Mouse (Mus musculus) neural tube, embryonic 15.5 days (tissue): Measurements from ENCODE around the gene 1810062G17Rik. TPM values are rescaled to one million over a fixed set of nuclear protein-coding genes. Genes with fewer than 3 reads are reported as not detected.

Experiments used
- ATAC-seq: fragments of 200-750 bp; cut with Nextera tagmentation; 2 replicates; pipeline ENCODE4 v1.8.0; 2017; ENCODE audit warnings: mild to moderate bottlenecking, moderate TSS enrichment, moderate library complexity; ENCODE audit not compliant: low FRiP score
- H3K27ac ChIP-seq: fragments of 300-500 bp; sonication (generic); replicated peaks from 2 replicates; pipeline ENCODE4 v1.5.1; 2015; ENCODE audit warnings: mild to moderate bottlenecking, inconsistent platforms
- H3K27me3 ChIP-seq: fragments of 300-500 bp; sonication (generic); replicated peaks from 2 replicates; pipeline ENCODE4 v1.6.1; 2015; ENCODE audit warnings: inconsistent platforms
- H3K36me3 ChIP-seq: fragments of 300-500 bp; sonication (generic); 2 replicates; pipeline ENCODE4 v1.6.1; 2015; ENCODE audit warnings: inconsistent platforms
- H3K4me1 ChIP-seq: fragments of 300-500 bp; sonication (generic); 2 replicates; pipeline ENCODE4 v1.6.1; 2015; ENCODE audit warnings: inconsistent platforms
- H3K4me2 ChIP-seq: fragments of 300-500 bp; sonication (generic); 2 replicates; pipeline ENCODE4 v1.6.1; 2015; ENCODE audit warnings: inconsistent platforms, mild to moderate bottlenecking, moderate library complexity
- H3K4me3 ChIP-seq: fragments of 300-500 bp; sonication (generic); replicated peaks from 2 replicates; pipeline ENCODE4 v1.5.1; 2015; ENCODE audit warnings: mild to moderate bottlenecking, inconsistent platforms
- H3K9ac ChIP-seq: fragments of 300-500 bp; sonication (generic); replicated peaks from 2 replicates; pipeline ENCODE4 v1.6.1; 2015; ENCODE audit warnings: mild to moderate bottlenecking, inconsistent platforms
- H3K9me3 ChIP-seq: fragments of 300-500 bp; sonication (generic); replicated peaks from 2 replicates; pipeline ENCODE4 v1.6.1; 2016; ENCODE audit warnings: inconsistent platforms
- WGBS: fragments of 180-500 bp; shearing (Covaris S2); methylation state at CpG from one replicate; pipeline ENCODE4 v1.1.7; 2015; ENCODE audit warnings: mixed read lengths; 5-methylcytosine and 5-hydroxymethylcytosine counted together
- polyA plus RNA-seq: library from polyadenylated mRNA; unstranded; fragments of >200 nt; fragmentation: Nextera tagmentation; extraction: Ambion mirVana; gene quantifications from 2 replicates; pipeline ENCODE4 v1.2.1, GENCODE M21; 2015

Gene 1810062G17Rik
- polyA plus RNA-seq, 1 experiment from 2014 or later: 0.56 TPM

- Histone ChIP-seq H3K4me3 (no peak overlapping the region), H3K27ac (no peak overlapping the region), H3K36me3 (no peaks in the 10 kb centered on the region), H3K4me2 (no peak overlapping the region), H3K27me3 (no peaks in the 10 kb centered on the region), H3K9me3 (no peaks in the 10 kb centered on the region), H3K9ac (no peak overlapping the region), H3K4me1 (no peaks in the 10 kb centered on the region)
- WGBS: 85% methylated on average over 7 of the region's 7 CpGs
- no peak for ATAC-seq
Measured at GRCm38 (mm10) chr3:36460717-36461116, 15.0 kb upstream of the 1810062G17Rik start.

- WGBS: 72% methylated on average over 5 of the region's 5 CpGs
- no peak for ATAC-seq
- Histone ChIP-seq H3K27me3 (no peaks in the 10 kb centered on the region), H3K36me3 (no peaks in the 10 kb centered on the region), H3K4me3 (no peak overlapping the region), H3K9ac (no peak overlapping the region), H3K27ac (no peak overlapping the region), H3K9me3 (no peaks in the 10 kb centered on the region), H3K4me2 (no peak overlapping the region), H3K4me1 (no peaks in the 10 kb centered on the region)
Measured at GRCm38 (mm10) chr3:36461819-36462218, 13.9 kb upstream of the 1810062G17Rik start.

DNA sequence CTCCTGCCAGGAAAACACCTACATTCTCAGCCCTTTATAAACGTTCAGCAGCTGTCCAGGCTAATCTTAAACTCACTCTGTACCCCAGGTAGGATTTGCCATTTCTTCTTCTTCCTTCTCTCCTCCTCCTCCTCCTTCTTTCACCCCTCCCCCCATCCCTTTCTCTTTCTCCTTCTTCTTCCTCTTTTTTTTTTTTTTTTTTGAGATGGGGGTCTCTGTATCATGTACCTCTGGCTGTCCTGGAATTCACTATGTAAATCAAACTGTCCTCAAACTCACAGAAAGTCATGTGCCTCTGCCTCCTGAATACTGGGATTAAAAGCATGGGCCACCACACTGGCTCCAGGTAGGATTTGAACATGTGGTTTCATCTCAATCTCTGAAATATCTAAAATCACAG is 13.4 kb upstream of the 1810062G17Rik start:
- no peaks in the 10 kb centered on the region for H3K36me3 ChIP-seq
- H3K9ac ChIP-seq: no peak overlapping the region
- no peak for ATAC-seq
- 33% methylated on average over 1 of the region's 1 CpGs for WGBS
- no peak overlapping the region for H3K27ac ChIP-seq
- no peaks in the 10 kb centered on the region for H3K4me1 ChIP-seq
- H3K4me2 ChIP-seq: no peak overlapping the region
- no peaks in the 10 kb centered on the region for H3K27me3 ChIP-seq
- no peaks in the 10 kb centered on the region for H3K9me3 ChIP-seq
- no peak overlapping the region for H3K4me3 ChIP-seq

GRCm38 (mm10) chr3:36465538-36465937 is 10.2 kb upstream of the 1810062G17Rik start:
- Histone ChIP-seq H3K4me3 (no peak overlapping the region), H3K27ac (no peak overlapping the region), H3K36me3 (no peaks in the 10 kb centered on the region), H3K9me3 (no peaks in the 10 kb centered on the region), H3K4me1 (no peaks in the 10 kb centered on the region), H3K9ac (no peak overlapping the region), H3K4me2 (no peak overlapping the region), H3K27me3 (no peaks in the 10 kb centered on the region)
- WGBS: 76% methylated on average over 7 of the region's 7 CpGs
- ATAC-seq: no peak

- Histone ChIP-seq H3K4me2 (no peak overlapping the region), H3K9me3 (no peaks in the 10 kb centered on the region), H3K27ac (no peak overlapping the region), H3K4me3 (no peak overlapping the region), H3K9ac (no peak overlapping the region), H3K4me1 (no peaks in the 10 kb centered on the region), H3K36me3 (no peaks in the 10 kb centered on the region), H3K27me3 (no peaks in the 10 kb centered on the region)
- 93% methylated on average over 7 of the region's 7 CpGs for WGBS
- ATAC-seq: no peak
Measured at GRCm38 (mm10) chr3:36467632-36468031, 8.1 kb upstream of the 1810062G17Rik start.

GRCm38 (mm10) chr3:36468871-36469270 is 6.9 kb upstream of the 1810062G17Rik start:
- no peak overlapping the region for H3K27ac ChIP-seq
- no peaks in the 10 kb centered on the region for H3K27me3 ChIP-seq
- 66% methylated on average over 2 of the region's 2 CpGs for WGBS
- no peak overlapping the region for H3K4me2 ChIP-seq
- H3K36me3 ChIP-seq: no peaks in the 10 kb centered on the region
- no peak overlapping the region for H3K9ac ChIP-seq
- no peak for ATAC-seq
- H3K9me3 ChIP-seq: no peaks in the 10 kb centered on the region
- H3K4me3 ChIP-seq: no peak overlapping the region
- H3K4me1 ChIP-seq: no peaks in the 10 kb centered on the region

DNA sequence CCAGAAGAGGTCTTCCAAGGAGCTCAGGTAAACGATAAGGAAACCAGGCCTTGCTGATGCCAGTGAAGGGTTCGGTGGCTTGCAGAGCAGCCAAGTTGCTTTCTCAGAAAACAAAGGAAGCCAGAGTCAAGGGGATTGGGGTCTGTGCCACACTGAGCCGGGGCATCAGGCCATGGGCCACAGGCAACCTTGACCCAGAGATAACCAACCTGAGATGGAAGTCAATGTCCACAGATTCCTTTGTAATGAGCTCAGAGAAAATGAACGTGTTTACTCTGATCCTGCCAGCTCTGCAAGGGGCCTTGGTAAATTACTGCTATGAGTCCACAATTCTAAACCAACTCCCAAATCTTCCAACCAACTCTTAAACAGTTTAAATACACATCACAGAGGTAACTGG is 3.9 kb upstream of the 1810062G17Rik start:
- WGBS: 75% methylated on average over 4 of the region's 4 CpGs
- no peak overlapping the region for H3K4me3 ChIP-seq
- no peaks in the 10 kb centered on the region for H3K27me3 ChIP-seq
- no peak overlapping the region for H3K4me2 ChIP-seq
- ATAC-seq: no peak
- H3K9ac ChIP-seq: no peak overlapping the region
- no peak overlapping the region for H3K27ac ChIP-seq
- no peaks in the 10 kb centered on the region for H3K36me3 ChIP-seq
- H3K9me3 ChIP-seq: no peaks in the 10 kb centered on the region
- peaks cover 15% of the 10 kb centered on the region for H3K4me1 ChIP-seq

- ATAC-seq: no peak
- Histone ChIP-seq H3K9ac (no peak overlapping the region), H3K27me3 (no peaks in the 10 kb centered on the region), H3K9me3 (no peaks in the 10 kb centered on the region), H3K36me3 (no peaks in the 10 kb centered on the region), H3K27ac (no peak overlapping the region), H3K4me2 (no peak overlapping the region), H3K4me1 (peaks cover 16% of the 10 kb centered on the region), H3K4me3 (no peak overlapping the region)
- WGBS: 97% methylated on average over 5 of the region's 5 CpGs
Measured at GRCm38 (mm10) chr3:36473222-36473621, 2.5 kb upstream of the 1810062G17Rik start.

DNA sequence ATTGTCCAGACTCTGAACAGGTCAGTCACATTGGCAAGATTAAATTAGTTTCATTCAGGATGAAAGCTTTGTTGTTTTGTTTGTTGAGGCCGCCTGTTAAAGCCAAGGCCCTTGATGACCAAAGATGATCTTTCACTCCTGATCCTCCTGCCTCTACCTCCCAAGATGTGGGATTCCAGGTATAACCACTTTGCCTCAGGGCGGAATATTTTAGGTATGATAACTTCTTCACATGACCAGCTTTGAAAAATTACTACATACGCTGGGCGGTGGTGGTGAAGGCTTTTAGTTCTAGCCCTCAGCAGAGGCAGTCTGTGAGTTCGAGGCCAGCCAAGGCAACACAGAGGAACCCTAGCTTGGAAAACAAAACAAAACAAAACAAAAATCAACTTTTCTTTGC is 1.3 kb upstream of the 1810062G17Rik start:
- ATAC-seq: no peak
- no peaks in the 10 kb centered on the region for H3K9me3 ChIP-seq
- no peak overlapping the region for H3K27ac ChIP-seq
- no peaks in the 10 kb centered on the region for H3K27me3 ChIP-seq
- H3K36me3 ChIP-seq: no peaks in the 10 kb centered on the region
- H3K4me1 ChIP-seq: peaks cover 16% of the 10 kb centered on the region
- 85% methylated on average over 5 of the region's 5 CpGs for WGBS
- H3K4me2 ChIP-seq: peak overlapping the region; percentile 92
- H3K4me3 ChIP-seq: peak overlapping the region; percentile 55
- H3K9ac ChIP-seq: no peak overlapping the region

- 2% methylated on average over 24 of the region's 24 CpGs for WGBS
- Histone ChIP-seq H3K36me3 (no peaks in the 10 kb centered on the region), H3K27me3 (no peaks in the 10 kb centered on the region), H3K4me1 (peaks cover 16% of the 10 kb centered on the region), H3K4me3 (peak overlapping the region; percentile 55), H3K4me2 (peak overlapping the region; percentile 92), H3K27ac (peak overlapping the region; percentile 62), H3K9ac (peak overlapping the region; percentile 53), H3K9me3 (no peaks in the 10 kb centered on the region)
- ATAC-seq: peak; percentile 37
Measured at GRCm38 (mm10) chr3:36474938-36475483, 726 bp upstream of the 1810062G17Rik start.

GRCm38 (mm10) chr3:36476261-36477155 is 771 bp downstream of the 1810062G17Rik start:
- ATAC-seq: 0 out of 2 replicates have a peak, but pooled peaks have one; percentile 5
- Histone ChIP-seq H3K27ac (peak overlapping the region; percentile 33), H3K9me3 (no peaks in the 10 kb centered on the region), H3K9ac (peak overlapping the region; percentile 53), H3K27me3 (no peaks in the 10 kb centered on the region), H3K4me3 (peak overlapping the region; percentile 55), H3K4me1 (peaks cover 16% of the 10 kb centered on the region), H3K4me2 (peak overlapping the region; percentile 92), H3K36me3 (no peaks in the 10 kb centered on the region)
- WGBS: 34% methylated on average over 20 of the region's 20 CpGs

- H3K4me2 ChIP-seq: no peak overlapping the region
- H3K4me1 ChIP-seq: peaks cover 24% of the 10 kb centered on the region
- no peak overlapping the region for H3K4me3 ChIP-seq
- 56% methylated on average over 8 of the region's 8 CpGs for WGBS
- ATAC-seq: no peak
- H3K27ac ChIP-seq: no peak overlapping the region
- H3K9ac ChIP-seq: no peak overlapping the region
- no peaks in the 10 kb centered on the region for H3K36me3 ChIP-seq
- no peaks in the 10 kb centered on the region for H3K27me3 ChIP-seq
- no peaks in the 10 kb centered on the region for H3K9me3 ChIP-seq
Measured at GRCm38 (mm10) chr3:36478776-36479175, 3.0 kb downstream of the 1810062G17Rik start.
